Mouse (Mus musculus) hindlimb bud, embryonic 11.5 days (tissue): ENCODE results near the gene Polr2g.

Experiments used
- DNase-seq: peaks from one replicate; pipeline ENCODE4 v3.0.0-alpha.2; 2012; ENCODE audit warnings: low read depth, low spot score; ENCODE audit errors: extremely low spot score

Gene Polr2g

GRCm38 (mm10) chr19:8818801-8819595, 20.6 kb upstream of the Polr2g start, which contains the start of gene Ttc9c:
Gene Ttc9c (minus strand): TSS chr19:8819333.
- DNase-seq = peak; percentile 64

DNA sequence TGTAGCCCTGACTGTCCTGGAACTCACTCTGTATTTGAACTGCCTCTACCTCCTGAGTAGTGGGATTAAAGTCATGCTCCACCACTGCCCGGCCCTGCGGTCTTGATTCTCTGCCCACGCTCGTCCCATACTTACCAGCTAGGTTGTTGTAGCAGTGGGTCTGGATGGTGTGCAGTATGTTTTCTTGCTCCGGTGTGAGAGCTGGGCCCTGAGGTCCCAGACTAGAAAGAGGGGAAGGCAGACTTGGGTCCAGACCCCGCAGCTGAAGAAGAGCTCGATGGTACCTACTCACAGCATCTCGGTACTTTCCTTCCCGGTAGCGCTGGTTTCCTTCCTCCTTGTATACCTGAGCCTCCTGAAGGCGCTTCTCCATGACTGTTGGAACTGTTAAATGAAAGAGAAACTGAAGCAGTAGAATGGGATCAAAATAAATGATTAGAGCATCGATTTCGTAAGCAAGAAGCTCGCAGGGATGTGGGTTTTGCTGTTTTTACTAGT, 20.0 kb upstream of the Polr2g start:
- DNase-seq = no peak

- no peak for DNase-seq
These were observed 18.6 kb upstream of the Polr2g start for GRCm38 (mm10) chr19:8817001-8817400.

DNA sequence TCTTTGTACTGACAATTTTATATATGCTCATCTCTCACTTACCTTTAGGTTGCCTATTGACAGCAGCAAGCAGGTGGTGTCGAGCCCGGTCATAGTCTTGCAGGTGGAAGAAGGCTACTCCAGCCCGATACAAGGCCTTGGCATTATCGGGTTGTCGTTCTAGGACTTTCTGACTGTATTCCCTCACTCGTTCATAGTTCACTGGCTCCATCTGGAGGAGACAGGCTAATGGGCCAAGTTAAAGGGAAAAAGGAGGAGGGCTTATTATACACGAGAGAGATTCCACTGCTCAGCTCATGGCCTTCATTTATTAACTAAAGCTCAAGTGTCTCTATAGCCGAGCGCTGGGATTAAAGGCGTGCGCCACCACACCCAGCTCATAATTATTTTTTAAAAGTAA, 17.4 kb upstream of the Polr2g start:
- no peak for DNase-seq

DNA sequence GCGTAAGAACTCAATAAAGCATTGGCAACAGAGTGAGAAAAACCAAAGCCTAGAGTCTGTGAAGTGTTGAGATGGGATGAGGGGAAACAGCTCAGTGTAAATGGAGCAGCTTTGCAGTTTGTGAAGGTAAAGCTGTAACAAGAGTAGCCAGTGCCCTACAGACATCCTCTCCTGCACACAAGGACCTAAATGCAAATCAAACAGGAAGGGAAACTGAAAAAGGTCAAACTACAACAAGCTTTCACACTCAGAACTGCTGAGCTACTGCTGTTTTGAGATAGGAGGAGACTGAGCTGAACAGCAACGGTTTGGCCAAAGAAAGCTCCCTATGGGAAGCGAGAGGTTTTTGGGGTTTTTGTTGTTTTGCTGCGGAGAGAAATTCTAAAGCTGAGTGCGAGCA, 8.4 kb upstream of the Polr2g start:
- no peak for DNase-seq

GRCm38 (mm10) chr19:8803879-8804660, 5.7 kb upstream of the Polr2g start:
- no peak for DNase-seq

- DNase-seq = no peak
These were observed 4.9 kb upstream of the Polr2g start for GRCm38 (mm10) chr19:8803204-8803780.

DNA sequence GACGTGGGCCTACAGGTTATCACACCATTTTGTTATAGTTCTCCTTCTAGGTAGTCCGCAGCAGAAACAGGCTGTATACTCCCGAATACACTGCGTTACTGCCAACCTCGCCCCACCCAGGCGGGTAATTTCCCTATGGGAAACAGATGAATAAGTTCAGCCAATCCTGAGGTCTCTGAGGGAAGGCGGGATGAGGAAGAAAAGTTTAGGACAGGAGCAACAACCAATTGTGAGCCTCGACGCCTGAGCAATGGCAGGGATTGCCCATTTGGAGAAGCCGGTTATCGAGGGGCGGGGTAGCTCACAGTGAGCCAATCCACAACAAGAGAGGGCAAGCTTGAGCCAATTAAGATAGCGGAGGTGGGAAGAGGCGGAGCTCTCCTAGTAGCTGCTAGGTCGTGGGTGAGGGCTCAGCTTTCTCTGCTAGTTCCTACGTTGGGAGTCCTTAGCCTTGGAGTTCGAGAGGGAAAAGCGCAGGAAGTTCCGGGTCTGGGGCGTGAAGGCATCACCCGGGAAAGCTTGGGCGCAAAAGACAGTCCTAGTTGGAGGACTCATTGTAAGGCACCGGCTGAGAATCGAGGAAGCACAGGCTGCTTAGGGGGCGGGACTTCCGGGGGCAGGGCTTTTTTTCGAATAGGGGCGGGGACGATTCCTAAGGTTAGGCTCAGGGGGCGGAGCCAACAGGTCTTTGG, 3.9 kb upstream of the Polr2g start, which contains the start of gene Zbtb3:
Zbtb3 (plus strand) TSS at position 426 of the 692 bp plus-strand sequence.
- DNase-seq = peak; percentile 95

GRCm38 (mm10) chr19:8798947-8799315, 554 bp upstream of the Polr2g start:
- DNase-seq = no peak

- DNase-seq = no peak
These were observed 8.2 kb downstream of the Polr2g start for GRCm38 (mm10) chr19:8790171-8790570.

DNA sequence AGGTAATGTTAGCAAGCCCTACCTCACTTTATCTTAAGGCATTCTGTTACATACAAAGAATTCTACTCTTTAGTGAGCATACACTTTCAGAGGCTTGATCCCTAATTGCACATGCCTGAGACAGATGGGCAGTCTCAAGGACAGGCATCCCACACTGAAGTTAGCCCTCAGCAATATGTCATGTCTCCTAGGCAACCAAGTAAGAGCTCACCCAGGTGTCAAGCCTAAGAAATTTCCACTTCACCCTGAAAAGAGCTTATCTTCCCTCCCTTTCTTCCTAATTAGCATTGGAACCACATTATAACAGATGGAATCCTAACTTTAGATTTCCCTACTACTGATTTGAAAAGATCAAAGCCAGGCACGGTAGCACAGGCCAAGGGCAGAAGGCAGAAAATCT, 9.2 kb downstream of the Polr2g start:
- DNase-seq = no peak

- no peak for DNase-seq
These were observed 9.9 kb downstream of the Polr2g start for GRCm38 (mm10) chr19:8788521-8788920.

GRCm38 (mm10) chr19:8786008-8786781, 12.2 kb downstream of the Polr2g start, which contains the start of gene Taf6l:
Gene Taf6l (minus strand): TSS chr19:8786417.
- peak; percentile 83 for DNase-seq

- DNase-seq = no peak
These were observed 23.4 kb downstream of the Polr2g start for GRCm38 (mm10) chr19:8774951-8775421.

DNA sequence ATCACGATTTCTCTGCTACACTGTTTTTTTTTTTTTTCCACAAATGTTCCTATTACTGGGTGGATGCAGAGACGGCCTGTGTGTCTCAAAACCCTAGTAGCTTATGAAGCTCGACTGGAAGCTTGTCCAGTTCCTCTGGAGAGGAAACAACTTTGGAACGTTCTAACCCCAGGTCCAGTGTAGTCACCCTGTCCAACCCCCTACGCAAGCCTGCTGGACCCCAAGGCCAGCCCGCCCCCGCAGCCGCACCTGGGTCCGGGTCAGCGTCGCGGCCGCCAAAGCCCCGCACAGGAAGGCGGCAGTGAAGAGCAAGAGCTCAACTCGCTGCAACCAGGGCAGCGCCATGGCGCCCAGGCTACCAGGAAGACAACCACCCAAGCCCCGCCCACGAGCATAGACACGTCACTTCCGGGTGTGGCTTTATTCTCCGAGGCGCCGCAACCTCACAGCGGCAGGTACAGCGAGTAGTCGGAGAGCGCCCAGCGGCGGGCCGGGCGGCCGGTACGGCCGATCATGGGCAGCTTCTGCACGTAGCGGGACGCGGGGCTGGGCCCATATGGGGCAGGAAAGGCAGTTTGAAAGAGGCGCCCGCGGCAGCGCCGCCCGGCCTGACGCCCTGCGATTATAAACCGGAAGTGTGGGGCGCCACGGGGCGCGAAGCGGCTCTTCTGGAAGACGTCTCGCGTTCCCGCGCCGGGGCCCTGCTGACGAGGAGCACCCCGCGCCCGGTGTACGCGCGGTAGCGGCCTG, 24.1 kb downstream of the Polr2g start, which contains the start of gene Tmem179b:
Tmem179b (minus strand) TSS at position 382 of the 750 bp plus-strand sequence.
- no peak for DNase-seq

DNA sequence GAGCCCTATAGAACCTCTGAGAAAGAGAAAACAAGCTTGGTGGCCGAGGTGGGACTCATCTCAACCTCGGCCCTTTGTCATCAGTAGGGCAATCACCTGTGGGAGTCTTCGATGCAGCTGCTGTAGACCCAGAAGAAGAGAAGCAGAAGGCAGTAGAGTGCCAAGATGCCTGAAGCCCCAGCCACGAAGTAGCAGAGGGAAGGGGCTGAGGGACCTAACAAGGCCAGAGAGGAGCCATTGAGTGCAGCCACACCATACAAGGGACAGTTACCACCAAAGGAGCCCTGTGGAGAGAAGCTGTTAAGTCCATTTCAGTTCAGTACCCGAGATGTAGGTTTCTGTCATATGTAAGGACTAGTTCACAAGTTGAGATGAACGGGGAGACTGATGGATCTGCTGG, 25.0 kb downstream of the Polr2g start:
- DNase-seq = no peak

- DNase-seq = no peak
These were observed 25.4 kb downstream of the Polr2g start for GRCm38 (mm10) chr19:8772996-8773395.

DNA sequence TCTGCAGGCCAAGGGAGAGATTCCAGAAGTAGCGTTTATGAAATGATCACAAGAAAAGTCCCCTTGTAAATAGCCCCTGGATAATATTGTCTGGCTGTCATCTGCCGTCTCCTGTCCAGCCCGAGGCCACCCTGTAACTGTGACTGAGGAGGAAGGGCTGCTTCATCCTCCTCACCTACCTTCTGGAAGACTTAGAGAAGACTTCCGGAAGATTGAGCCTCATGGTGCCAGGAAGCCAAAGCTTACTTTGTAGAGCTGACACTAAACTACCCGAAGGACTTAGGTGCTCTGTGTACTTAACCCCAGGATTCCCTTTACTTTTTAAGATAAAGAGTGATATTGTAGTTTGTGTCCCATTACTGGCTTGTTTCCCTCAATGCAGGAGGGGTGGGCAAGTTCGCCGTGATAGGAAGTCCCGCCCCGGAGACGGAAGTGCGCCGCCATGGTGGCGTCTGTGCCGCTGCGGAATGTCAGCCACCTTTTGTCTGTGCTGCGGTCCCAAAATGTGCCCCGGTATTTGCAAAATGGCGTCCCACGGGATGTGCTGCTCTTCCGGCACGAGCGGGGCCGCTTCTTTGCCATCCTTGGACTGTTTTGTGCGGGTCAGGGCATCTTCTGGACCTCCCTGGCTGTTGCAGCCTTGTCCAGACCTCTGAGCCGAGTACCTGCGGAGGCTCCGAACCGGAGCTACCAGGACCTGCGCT, 27.7 kb downstream of the Polr2g start, which contains the start of gene Tmem223:
Tmem223 (plus strand) TSS at position 430 of the 704 bp plus-strand sequence.
- no peak for DNase-seq
